Mouse (Mus musculus) liver, embryonic 12.5 days (tissue): Measurements from ENCODE around the gene Pax6. TPM values are rescaled to one million over a fixed set of nuclear protein-coding genes. Genes with fewer than 3 reads are reported as not detected.

Source experiments
- ATAC-seq: fragments of 200-750 bp; cut with Nextera tagmentation; 2 replicates; pipeline ENCODE4 v1.8.0; 2017; ENCODE audit warnings: moderate number of reproducible peaks, mild to moderate bottlenecking, moderate library complexity
- H3K27ac ChIP-seq: fragments of 300-500 bp; sonication (generic); 2 replicates; pipeline ENCODE4 v1.5.1; 2016; ENCODE audit warnings: mild to moderate bottlenecking
- H3K27me3 ChIP-seq: fragments of 300-500 bp; sonication (generic); replicated peaks from 2 replicates; pipeline ENCODE4 v1.6.1; 2016; ENCODE audit warnings: mild to moderate bottlenecking, moderate library complexity
- H3K36me3 ChIP-seq: fragments of 300-500 bp; sonication (generic); 2 replicates; pipeline ENCODE4 v1.6.1; 2016; ENCODE audit warnings: mild to moderate bottlenecking, moderate library complexity
- H3K4me1 ChIP-seq: fragments of 300-500 bp; sonication (generic); 2 replicates; pipeline ENCODE4 v1.6.1; 2016
- H3K4me2 ChIP-seq: fragments of 300-500 bp; sonication (generic); 2 replicates; pipeline ENCODE4 v1.6.1; 2016; ENCODE audit warnings: mild to moderate bottlenecking, moderate library complexity
- H3K4me3 ChIP-seq: fragments of 300-500 bp; sonication (generic); 2 replicates; pipeline ENCODE4 v1.5.1; 2016; ENCODE audit warnings: mild to moderate bottlenecking, moderate library complexity
- H3K9ac ChIP-seq: fragments of 300-500 bp; sonication (generic); 2 replicates; pipeline ENCODE4 v1.6.1; 2016; ENCODE audit warnings: mild to moderate bottlenecking, moderate library complexity
- H3K9me3 ChIP-seq: fragments of 300-500 bp; sonication (generic); replicated peaks from 2 replicates; pipeline ENCODE4 v1.6.1; 2016; ENCODE audit warnings: mild to moderate bottlenecking, moderate library complexity
- WGBS: fragments of 180-500 bp; shearing (Covaris S2); methylation state at CpG from one replicate; pipeline ENCODE4 v1.1.7; 2016; ENCODE audit not compliant: insufficient replicate concordance; 5-methylcytosine and 5-hydroxymethylcytosine counted together
- polyA plus RNA-seq: library from polyadenylated mRNA; unstranded; fragments of >200 nt; fragmentation: Nextera tagmentation; extraction: Ambion mirVana; gene quantifications from 2 replicates; pipeline ENCODE4 v1.2.1, GENCODE M21; 2016

Pax6 gene
- polyA plus RNA-seq, 1 experiment from 2014 or later = 0.05 TPM

DNA sequence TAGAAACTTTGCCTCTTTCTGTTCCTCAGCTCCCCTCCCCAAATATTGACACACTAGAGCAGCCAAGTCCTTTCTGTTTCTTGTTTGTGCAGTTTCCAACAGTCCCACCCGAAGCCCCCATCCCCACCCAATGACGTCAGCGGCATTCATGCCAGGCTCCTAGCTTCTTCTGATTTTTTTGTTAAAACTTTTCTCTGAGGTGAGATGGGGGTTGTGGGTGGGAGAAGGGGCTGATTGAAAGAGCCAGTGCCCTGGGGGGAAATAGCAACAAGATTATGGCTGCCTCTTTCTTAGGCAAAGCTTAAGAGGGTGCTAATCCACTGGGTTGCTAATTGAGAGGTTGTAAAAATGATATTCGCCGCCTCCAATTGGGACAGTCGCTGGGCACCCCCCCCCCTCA lies 4.4 kb downstream of the Pax6 start:
- ATAC-seq = no peak
- peaks cover 100% of the 10 kb centered on the region for H3K27me3 ChIP-seq
- H3K9me3 ChIP-seq = no peaks in the 10 kb centered on the region
- H3K4me3 ChIP-seq = no peak overlapping the region
- WGBS = 2% methylated on average over 6 of the region's 6 CpGs
- no peak overlapping the region for H3K9ac ChIP-seq
- H3K36me3 ChIP-seq = no peaks in the 10 kb centered on the region
- H3K4me1 ChIP-seq = peaks cover 32% of the 10 kb centered on the region
- H3K27ac ChIP-seq = no peak overlapping the region
- no peak overlapping the region for H3K4me2 ChIP-seq

DNA sequence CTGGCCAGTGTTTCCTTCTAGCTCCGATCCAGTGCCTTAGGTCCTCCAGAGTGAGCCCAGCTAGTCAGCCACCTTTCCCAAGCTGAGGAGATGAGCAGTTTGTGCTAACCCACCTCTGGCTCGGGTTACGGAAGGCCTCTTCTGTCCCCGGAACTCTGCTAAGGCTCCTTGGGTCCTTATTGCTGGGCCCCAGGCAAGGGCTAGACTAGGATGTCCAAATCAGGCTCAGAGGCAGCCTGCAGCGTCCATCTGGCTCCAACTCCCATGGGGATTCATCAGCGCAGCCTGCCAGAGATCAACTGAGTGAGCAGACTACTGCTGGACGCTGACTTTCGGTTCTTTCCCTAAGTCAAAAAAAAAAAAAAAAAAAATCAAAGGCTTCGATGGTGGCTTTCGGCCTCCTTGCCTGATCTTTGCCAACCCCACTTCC lies 4.9 kb downstream of the Pax6 start:
- ATAC-seq = no peak

DNA sequence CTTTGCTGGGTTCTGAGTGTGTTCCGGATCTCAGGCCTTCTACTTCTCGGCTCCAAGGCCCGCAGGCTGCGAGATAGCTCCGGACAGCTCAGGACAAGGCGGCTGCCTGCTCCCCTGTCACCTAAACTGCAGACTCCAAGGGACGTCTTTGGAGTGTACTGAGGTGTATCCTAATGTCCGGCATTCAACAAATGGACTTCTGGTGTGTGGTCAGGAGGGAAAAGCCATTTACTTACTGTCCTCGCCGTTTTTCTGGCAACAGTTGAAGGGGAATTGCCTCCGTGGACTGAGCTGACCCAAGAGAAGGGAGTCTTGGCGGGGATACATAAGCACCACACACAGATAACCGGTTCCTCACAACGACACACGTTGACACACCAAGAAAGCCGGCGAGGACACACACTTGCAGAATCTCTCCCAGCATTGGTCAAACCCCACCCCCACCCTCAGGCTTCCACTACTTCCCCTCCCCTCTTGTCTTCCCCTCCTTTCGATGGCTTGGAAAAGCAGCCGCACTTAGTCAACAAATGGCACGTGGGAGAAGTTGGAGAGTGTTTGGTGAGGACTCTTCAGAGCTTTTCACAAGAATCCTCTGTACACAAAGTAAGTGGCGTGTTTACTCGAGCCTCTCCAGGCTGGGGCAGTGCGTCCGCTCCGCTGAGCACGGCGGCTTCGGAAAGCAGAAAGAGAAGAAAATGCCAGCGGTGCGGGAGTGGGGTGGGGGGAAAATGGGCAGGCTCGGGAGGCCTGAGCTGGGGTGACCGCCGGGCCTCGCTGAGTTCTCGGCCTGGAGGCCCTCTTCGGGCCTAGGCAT lies 5.6 kb downstream of the Pax6 start:
- Histone ChIP-seq H3K9ac (no peak overlapping the region), H3K27ac (no peak overlapping the region), H3K4me3 (peak overlapping the region; percentile 41), H3K4me1 (peaks cover 22% of the 10 kb centered on the region), H3K4me2 (peak overlapping the region; percentile 65), H3K36me3 (no peaks in the 10 kb centered on the region), H3K27me3 (peaks cover 100% of the 10 kb centered on the region), H3K9me3 (no peaks in the 10 kb centered on the region)
- no peak; the same call in 1 of the 2 replicates for ATAC-seq
- WGBS = under 1% methylated on average over 36 of the region's 36 CpGs

More for the DNA sequence above, 4.9 kb downstream of the Pax6 start:
- Histone ChIP-seq H3K27ac (no peak overlapping the region), H3K27me3 (peaks cover 100% of the 10 kb centered on the region), H3K4me3 (0 out of 2 replicates have a peak overlapping the region, but pooled peaks have one; percentile 7), H3K9me3 (no peaks in the 10 kb centered on the region), H3K4me2 (peak overlapping the region; percentile 65; the same call in 1 of the 2 replicates), H3K9ac (no peak overlapping the region), H3K4me1 (peaks cover 27% of the 10 kb centered on the region), H3K36me3 (no peaks in the 10 kb centered on the region)
- 4% methylated on average over 10 of the region's 10 CpGs for WGBS

DNA sequence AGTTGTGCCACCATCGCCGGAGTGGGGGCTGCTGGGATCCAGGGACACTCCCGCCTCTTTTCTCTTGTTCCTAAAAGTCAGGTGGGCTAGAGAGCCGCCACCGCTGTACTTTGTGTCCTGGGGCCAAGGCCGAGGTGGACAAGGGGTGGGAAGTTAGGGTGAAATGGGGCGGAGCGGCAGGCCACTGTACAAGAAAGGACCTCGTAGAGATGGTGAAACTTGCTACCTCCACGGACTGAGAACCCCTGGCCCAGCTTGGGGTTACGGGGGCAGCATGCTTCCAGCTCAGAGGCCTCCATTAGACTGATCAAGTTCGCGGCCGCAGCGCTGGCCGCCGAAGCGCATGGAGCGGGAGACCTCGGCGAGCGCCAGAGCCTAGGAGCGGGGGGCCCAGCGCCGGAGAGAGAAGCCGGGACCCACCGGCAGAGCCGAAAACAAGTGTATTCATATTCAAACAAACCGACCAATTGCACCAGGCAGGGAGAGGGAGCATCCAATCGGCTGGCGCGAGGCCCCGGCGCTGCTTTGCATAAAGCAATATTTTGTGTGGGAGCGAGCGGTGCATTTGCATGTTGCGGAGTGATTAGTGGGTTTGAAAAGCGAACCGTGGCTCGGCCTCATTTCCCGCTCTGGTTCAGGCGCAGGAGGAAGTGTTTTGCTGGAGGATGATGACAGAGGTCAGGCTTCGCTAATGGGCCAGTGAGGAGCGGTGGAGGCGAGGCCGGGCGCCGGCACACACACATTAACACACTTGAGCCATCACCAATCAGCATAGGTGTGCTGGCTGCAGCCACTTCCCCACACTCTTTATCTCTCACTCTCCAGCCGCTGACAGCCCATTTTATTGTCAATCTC lies 6.4 kb downstream of the Pax6 start:
- peak overlapping the region; percentile 65 for H3K4me2 ChIP-seq
- H3K9me3 ChIP-seq = no peaks in the 10 kb centered on the region
- H3K27ac ChIP-seq = no peak overlapping the region
- H3K4me3 ChIP-seq = peak overlapping the region; percentile 41
- H3K27me3 ChIP-seq = peaks cover 100% of the 10 kb centered on the region
- ATAC-seq = peak; percentile 73
- no peaks in the 10 kb centered on the region for H3K36me3 ChIP-seq
- peaks cover 22% of the 10 kb centered on the region for H3K4me1 ChIP-seq
- H3K9ac ChIP-seq = no peak overlapping the region
- WGBS = 2% methylated on average over 49 of the region's 49 CpGs

DNA sequence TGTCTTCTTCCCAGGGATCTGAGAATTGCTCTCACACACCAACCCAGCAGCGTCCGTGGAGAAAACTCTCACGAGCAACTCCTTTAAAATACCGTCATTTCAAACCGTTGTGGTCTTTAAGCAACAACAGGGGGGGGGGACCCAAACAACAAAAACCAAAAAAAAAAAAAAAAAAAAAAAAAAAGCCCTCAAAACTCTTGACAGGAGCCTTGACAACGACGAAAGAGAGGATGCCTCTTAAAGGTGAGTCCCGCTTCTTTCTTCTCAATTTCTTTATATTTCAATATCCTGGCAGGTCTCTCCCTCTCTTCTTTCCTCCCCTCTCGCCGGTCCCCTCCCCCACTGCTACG lies 7.0 kb downstream of the Pax6 start:
- peaks cover 22% of the 10 kb centered on the region for H3K4me1 ChIP-seq
- H3K9ac ChIP-seq = no peak overlapping the region
- ATAC-seq = no peak
- WGBS = 1% methylated on average over 11 of the region's 11 CpGs
- peak overlapping the region; percentile 41 for H3K4me3 ChIP-seq
- no peaks in the 10 kb centered on the region for H3K9me3 ChIP-seq
- H3K36me3 ChIP-seq = no peaks in the 10 kb centered on the region
- H3K4me2 ChIP-seq = peak overlapping the region; percentile 65
- H3K27ac ChIP-seq = no peak overlapping the region
- H3K27me3 ChIP-seq = peaks cover 100% of the 10 kb centered on the region

DNA sequence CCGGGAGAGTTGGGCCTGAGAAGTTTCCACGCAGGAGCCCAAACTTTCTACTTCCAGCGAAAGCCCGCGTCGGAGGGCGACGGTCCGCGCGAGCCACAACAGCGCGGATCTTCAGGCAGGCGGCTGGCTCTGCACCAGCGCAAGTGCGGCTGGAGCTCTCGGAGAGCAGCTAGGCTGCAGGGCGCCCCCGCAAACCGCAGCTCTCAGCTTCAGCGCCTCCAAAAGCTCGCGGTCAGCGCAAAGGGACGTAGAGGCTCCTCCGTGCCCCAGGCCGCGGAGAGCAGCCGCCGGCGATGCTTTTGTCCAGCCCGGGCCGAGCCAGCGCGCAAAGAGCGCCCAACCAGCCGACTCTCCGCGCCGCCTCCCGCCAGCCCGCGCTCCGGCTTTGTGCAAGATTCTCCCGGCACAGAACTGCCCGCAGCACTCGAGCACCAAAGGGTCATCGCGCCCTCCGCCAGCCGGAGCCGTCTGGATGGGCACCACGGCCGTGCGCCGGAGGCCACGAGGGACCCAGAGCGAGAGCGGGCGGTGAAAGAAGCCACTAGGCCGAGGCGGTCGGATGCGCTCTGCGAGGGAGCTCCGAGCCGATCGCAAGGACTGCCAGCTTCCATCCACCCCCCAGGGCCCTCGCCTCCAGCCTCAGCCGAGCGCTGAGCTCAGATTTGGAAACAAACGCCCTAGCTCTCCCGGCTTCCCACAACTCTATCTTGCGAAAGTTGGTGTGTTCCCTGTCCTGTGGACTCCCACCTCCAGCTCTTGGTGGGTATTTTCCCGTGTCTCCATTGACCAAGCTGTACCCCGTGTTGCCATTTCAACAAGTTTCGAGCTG lies 7.6 kb downstream of the Pax6 start:
- H3K4me1 ChIP-seq = peaks cover 22% of the 10 kb centered on the region
- H3K9me3 ChIP-seq = no peaks in the 10 kb centered on the region
- no peak overlapping the region for H3K9ac ChIP-seq
- no peak overlapping the region for H3K27ac ChIP-seq
- no peaks in the 10 kb centered on the region for H3K36me3 ChIP-seq
- H3K27me3 ChIP-seq = peaks cover 100% of the 10 kb centered on the region
- H3K4me3 ChIP-seq = peak overlapping the region; percentile 35
- WGBS = 1% methylated on average over 77 of the region's 77 CpGs
- H3K4me2 ChIP-seq = peak overlapping the region; percentile 65
- no peak for ATAC-seq

DNA sequence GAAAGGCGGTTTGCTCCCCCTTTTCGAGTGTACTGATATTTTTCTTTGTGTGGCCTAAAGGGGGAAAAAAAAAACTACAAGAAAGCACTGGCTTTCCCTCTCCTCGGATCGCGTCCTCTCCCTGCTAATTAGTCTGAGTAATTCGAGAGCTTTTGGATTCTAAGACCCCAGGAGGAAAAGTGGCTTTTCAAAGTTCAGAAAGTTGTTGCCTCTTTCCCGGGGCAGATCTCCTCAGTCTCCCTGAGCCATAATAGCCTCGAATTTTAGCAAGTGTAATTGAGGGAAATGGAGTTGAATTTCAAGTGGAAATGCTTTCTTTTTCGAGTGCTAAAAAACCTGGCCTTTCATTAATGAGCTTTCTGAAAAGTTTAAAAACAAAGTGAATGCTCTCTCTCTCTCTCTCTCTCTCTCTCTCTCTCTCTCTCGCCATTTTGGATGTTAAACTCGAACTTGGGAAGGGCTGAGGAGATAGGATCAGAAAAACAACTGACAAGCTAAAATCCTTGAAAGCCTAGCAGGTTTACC lies 8.3 kb downstream of the Pax6 start:
- no peak overlapping the region for H3K27ac ChIP-seq
- H3K4me2 ChIP-seq = no peak overlapping the region
- no peak overlapping the region for H3K4me3 ChIP-seq
- no peaks in the 10 kb centered on the region for H3K9me3 ChIP-seq
- no peak for ATAC-seq
- WGBS = 2% methylated on average over 11 of the region's 11 CpGs
- H3K9ac ChIP-seq = no peak overlapping the region
- H3K4me1 ChIP-seq = peaks cover 24% of the 10 kb centered on the region
- peaks cover 100% of the 10 kb centered on the region for H3K27me3 ChIP-seq
- no peaks in the 10 kb centered on the region for H3K36me3 ChIP-seq

DNA sequence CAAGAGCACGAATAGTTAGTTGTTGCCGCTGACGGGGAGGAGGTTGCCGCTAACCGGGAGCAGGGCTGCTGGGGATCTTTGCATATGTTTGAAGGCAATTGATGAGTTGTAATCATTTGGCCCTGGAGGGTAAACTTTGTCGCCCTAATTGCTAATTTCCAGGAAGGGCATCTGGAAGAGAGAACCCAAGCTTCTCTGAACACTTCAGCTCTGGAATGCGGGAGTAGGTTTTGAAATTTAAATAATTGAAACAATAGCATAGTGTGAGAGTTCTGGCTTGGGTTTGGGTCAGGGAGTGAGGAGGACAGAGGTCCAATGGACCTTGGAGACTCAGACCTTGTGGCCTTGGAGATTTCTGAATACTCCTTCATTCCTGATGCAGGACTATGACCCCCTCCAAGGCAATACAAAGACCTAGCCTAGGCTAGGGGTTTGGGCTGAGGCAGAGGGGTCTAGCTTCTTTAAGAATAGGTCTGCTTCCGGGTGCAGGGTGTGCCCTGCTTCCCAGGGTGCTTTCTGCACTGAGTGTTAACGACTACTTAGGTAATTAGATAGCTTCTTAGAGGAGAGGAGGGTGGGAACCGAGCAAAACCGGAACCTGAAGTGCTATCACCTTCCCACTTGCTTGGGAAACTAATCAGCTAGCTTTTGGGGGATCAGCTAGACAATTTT lies 8.9 kb downstream of the Pax6 start:
- Histone ChIP-seq H3K9me3 (no peaks in the 10 kb centered on the region), H3K9ac (no peak overlapping the region), H3K27me3 (peaks cover 100% of the 10 kb centered on the region), H3K4me2 (no peak overlapping the region), H3K4me1 (peaks cover 27% of the 10 kb centered on the region), H3K27ac (no peak overlapping the region), H3K4me3 (no peak overlapping the region), H3K36me3 (no peaks in the 10 kb centered on the region)
- no peak for ATAC-seq
- WGBS = 2% methylated on average over 11 of the region's 11 CpGs

DNA sequence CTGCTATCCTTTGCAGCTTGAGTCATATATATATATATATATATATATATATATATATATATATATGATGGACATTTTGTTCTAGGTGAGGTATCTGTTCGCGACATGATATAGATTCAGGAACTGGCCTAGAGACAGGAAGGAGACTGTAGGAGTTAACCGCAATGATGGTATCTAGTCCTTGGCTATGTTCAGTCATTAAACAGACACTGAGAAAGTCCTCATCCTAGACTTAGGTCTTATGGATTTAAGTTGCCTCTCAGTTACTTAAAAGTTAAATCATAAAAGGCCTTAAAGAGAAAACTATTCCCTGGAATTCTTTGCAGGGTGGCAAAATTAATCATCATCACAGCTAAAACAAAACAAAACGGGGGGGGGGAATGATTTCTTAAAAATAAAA lies 9.6 kb downstream of the Pax6 start:
- peaks cover 30% of the 10 kb centered on the region for H3K4me1 ChIP-seq
- H3K9me3 ChIP-seq = no peaks in the 10 kb centered on the region
- no peak overlapping the region for H3K4me3 ChIP-seq
- ATAC-seq = no peak
- no peak overlapping the region for H3K27ac ChIP-seq
- H3K4me2 ChIP-seq = no peak overlapping the region
- no peaks in the 10 kb centered on the region for H3K36me3 ChIP-seq
- no peak overlapping the region for H3K9ac ChIP-seq
- peaks cover 100% of the 10 kb centered on the region for H3K27me3 ChIP-seq
- WGBS = 4% methylated on average over 4 of the region's 4 CpGs

DNA sequence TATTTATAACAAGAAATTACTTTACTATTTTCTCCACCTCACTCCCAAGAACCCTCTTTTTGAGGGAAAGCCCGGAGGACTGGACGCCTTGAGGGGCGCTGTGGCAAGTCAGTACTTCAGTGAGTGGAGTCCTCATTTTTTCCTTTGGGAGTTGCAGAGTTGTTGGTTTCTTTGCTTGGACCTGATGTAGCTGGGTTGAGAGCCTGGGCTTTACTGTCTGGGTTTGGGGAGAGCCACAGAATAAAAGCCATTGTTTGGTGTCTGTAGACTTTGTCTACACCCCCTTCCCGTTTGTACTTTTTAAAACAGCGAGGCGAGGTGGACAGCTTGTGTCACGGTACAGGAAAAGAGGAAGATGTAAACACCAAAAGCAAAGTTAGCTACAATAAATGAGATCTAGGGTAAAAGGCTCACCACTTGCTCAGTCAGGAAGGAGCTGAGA lies 10.2 kb downstream of the Pax6 start:
- H3K27ac ChIP-seq = no peak overlapping the region
- H3K4me1 ChIP-seq = peaks cover 30% of the 10 kb centered on the region
- WGBS = 3% methylated on average over 7 of the region's 7 CpGs

DNA sequence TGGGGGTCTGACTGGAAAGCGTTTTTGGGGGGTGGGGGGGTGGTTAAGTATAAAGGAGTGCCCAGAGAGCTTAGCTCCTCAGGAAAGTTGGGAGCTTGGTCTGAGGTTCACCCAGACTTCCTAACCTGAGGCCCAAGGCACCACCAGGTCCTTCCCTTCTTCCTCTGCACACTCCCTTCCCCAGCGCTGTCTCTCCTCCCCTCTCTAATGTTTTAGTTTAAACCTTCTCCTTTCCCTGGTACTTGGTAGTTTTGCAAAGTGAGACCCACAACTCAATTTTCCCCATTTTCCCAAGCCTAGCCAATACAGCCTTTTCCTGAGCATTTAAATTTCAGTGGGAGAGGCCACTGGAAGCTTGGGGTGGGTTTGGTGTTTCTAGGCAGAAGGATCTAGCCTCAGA lies 10.6 kb downstream of the Pax6 start:
- Histone ChIP-seq H3K27ac (no peak overlapping the region), H3K9ac (no peak overlapping the region), H3K4me2 (no peak overlapping the region), H3K9me3 (no peaks in the 10 kb centered on the region), H3K4me3 (no peak overlapping the region), H3K4me1 (peaks cover 25% of the 10 kb centered on the region), H3K36me3 (no peaks in the 10 kb centered on the region), H3K27me3 (peaks cover 100% of the 10 kb centered on the region)
- no peak for ATAC-seq
- WGBS = 0% methylated on average over 2 of the region's 2 CpGs

More for the DNA sequence above, 10.2 kb downstream of the Pax6 start:
- no peaks in the 10 kb centered on the region for H3K36me3 ChIP-seq
- peaks cover 100% of the 10 kb centered on the region for H3K27me3 ChIP-seq
- no peak overlapping the region for H3K4me2 ChIP-seq
- no peak for ATAC-seq
- no peak overlapping the region for H3K4me3 ChIP-seq
- H3K9ac ChIP-seq = no peak overlapping the region
- no peaks in the 10 kb centered on the region for H3K9me3 ChIP-seq
